Mouse (Mus musculus): ENCODE data around the gene Foxp3. TPM values are rescaled to one million over a fixed set of nuclear protein-coding genes. Genes with fewer than 3 reads are reported as not detected.
A peak's percentile ranks its signal among the peaks of the same experiment; 100 is the strongest.

Foxp3 gene
- polyA plus RNA-seq, 1 experiment from 2014 or later, result 0.02 TPM

DNA sequence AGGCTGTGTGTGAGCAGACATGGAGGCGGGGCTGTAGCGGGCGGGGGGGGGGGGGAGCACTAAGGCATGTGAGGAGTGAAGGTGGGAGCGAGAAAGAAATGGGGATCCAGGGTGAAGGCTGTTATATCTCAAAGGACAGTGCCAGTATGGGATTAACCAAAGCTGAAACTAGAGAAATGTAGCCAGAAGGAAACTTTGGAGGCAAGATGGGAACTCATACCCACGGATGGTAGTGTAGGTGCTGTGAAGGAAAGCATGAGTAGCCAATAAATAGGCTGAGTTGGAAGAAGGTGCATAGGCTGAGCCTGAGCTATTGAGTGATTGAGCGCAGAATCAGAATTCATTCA is 1.4 kb downstream of the Foxp3 start:
- peak overlapping the region; percentile 71 for H3K4me2 ChIP-seq
- H3K9ac ChIP-seq, result peak overlapping the region; percentile 32; the same call in 1 of the 2 replicates
- H3K9me3 ChIP-seq (replicated peaks), result no peaks in the 10 kb centered on the region
- peak overlapping the region; percentile 81 for H3K27ac ChIP-seq (replicated peaks)
- no peaks in the 10 kb centered on the region for H3K27me3 ChIP-seq
- WGBS (ENCODE audit: insufficient replicate concordance), result 16% methylated on average over 6 of the region's 6 CpGs
- no peaks in the 10 kb centered on the region for H3K36me3 ChIP-seq (replicated peaks)
- peaks cover 38% of the 10 kb centered on the region for H3K4me1 ChIP-seq (replicated peaks)
- H3K4me3 ChIP-seq (replicated peaks), result peak overlapping the region; percentile 74
- ATAC-seq (ENCODE audit: insufficient read depth), result no peak

- no peaks in the 10 kb centered on the region for H3K9me3 ChIP-seq (replicated peaks)
- H3K4me3 ChIP-seq (replicated peaks), result no peak overlapping the region
- no peak overlapping the region for H3K9ac ChIP-seq
- H3K4me2 ChIP-seq, result no peak overlapping the region
- H3K4me1 ChIP-seq (replicated peaks), result no peaks in the 10 kb centered on the region
- no peak for ATAC-seq (ENCODE audit: insufficient read depth)
- H3K36me3 ChIP-seq (replicated peaks), result no peaks in the 10 kb centered on the region
- no peaks in the 10 kb centered on the region for H3K27me3 ChIP-seq
- 77% methylated on average over 2 of the region's 2 CpGs for WGBS (ENCODE audit: insufficient replicate concordance)
- H3K27ac ChIP-seq (replicated peaks), result no peak overlapping the region
Observed at GRCm38 (mm10) chrX:7581151-7581550, 7.7 kb downstream of the Foxp3 start.

GRCm38 (mm10) chrX:7583881-7584280 is 10.4 kb downstream of the Foxp3 start:
- H3K27ac ChIP-seq (replicated peaks), result no peak overlapping the region
- no peaks in the 10 kb centered on the region for H3K27me3 ChIP-seq
- no peak for ATAC-seq (ENCODE audit: insufficient read depth)
- H3K4me3 ChIP-seq (replicated peaks), result no peak overlapping the region
- no peak overlapping the region for H3K4me2 ChIP-seq
- H3K4me1 ChIP-seq (replicated peaks), result no peaks in the 10 kb centered on the region
- H3K9me3 ChIP-seq (replicated peaks), result no peaks in the 10 kb centered on the region
- H3K36me3 ChIP-seq (replicated peaks), result no peaks in the 10 kb centered on the region
- 83% methylated on average over 11 of the region's 11 CpGs for WGBS (ENCODE audit: insufficient replicate concordance)
- no peak overlapping the region for H3K9ac ChIP-seq

- Histone ChIP-seq H3K27ac (replicated peaks) (no peak overlapping the region), H3K27me3 (no peaks in the 10 kb centered on the region), H3K9me3 (replicated peaks) (no peaks in the 10 kb centered on the region), H3K4me3 (replicated peaks) (no peak overlapping the region), H3K36me3 (replicated peaks) (no peaks in the 10 kb centered on the region), H3K4me1 (replicated peaks) (no peaks in the 10 kb centered on the region), H3K9ac (no peak overlapping the region), H3K4me2 (no peak overlapping the region)
- 62% methylated on average over 5 of the region's 5 CpGs for WGBS (ENCODE audit: insufficient replicate concordance)
- ATAC-seq (ENCODE audit: insufficient read depth), result no peak
Observed at GRCm38 (mm10) chrX:7586356-7586755, 12.9 kb downstream of the Foxp3 start.

DNA sequence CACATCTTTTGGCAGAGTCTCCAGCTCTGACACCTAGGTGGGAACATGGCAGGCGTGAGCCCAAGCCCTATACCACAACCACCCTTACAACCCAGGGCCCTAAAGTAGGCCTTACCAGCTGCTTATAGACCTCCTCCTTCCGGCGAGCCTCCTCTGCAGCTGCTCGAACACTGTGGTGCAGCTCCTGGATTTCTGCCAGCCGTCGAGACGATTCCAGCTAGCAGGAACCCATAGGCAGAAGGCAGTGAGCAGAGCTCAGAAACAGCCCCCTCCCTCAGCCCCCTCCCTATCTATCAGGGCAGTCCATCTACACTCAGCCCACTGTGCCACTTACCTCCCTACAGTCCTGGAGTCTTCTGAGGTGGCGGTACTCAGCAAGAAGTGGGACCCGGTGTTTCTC is 21.9 kb downstream of the Foxp3 start:
- H3K4me2 ChIP-seq, result no peak overlapping the region
- H3K9me3 ChIP-seq (replicated peaks), result no peaks in the 10 kb centered on the region
- H3K27me3 ChIP-seq, result no peaks in the 10 kb centered on the region
- H3K36me3 ChIP-seq (replicated peaks), result peaks cover 21% of the 10 kb centered on the region
- WGBS (ENCODE audit: insufficient replicate concordance), result 79% methylated on average over 9 of the region's 9 CpGs
- no peak overlapping the region for H3K4me3 ChIP-seq (replicated peaks)
- no peaks in the 10 kb centered on the region for H3K4me1 ChIP-seq (replicated peaks)
- ATAC-seq (ENCODE audit: insufficient read depth), result no peak
- H3K9ac ChIP-seq, result no peak overlapping the region
- no peak overlapping the region for H3K27ac ChIP-seq (replicated peaks)

DNA sequence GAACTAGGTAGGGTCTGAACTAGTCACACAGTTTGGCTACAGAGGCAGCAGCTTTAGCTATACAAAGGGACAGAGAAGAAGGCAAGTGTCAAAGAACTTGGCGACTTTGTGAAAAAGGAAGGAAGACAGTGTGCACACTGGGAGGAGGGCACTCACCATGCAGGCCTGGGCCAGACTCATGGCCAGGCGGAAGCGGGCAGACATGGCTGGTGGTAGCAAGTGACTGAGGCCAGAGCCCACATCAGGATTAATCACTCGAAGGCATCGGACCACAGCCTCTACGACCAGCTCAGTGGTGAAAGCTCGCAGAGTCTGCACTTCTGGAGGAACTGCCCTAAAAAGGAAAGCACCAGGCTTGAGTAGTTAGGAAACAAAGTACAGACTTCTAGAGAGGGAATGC is 30.6 kb downstream of the Foxp3 start:
- H3K4me1 ChIP-seq (replicated peaks), result peaks cover 14% of the 10 kb centered on the region; the same call in 1 of the 2 replicates
- H3K36me3 ChIP-seq (replicated peaks), result 0 out of 2 replicates have a peak, but pooled peaks cover 4% of the 10 kb centered on the region
- no peak for ATAC-seq (ENCODE audit: insufficient read depth)
- 0 out of 2 replicates have a peak overlapping the region, but pooled peaks have one; percentile 19 for H3K27ac ChIP-seq (replicated peaks)
- H3K9ac ChIP-seq, result 0 out of 2 replicates have a peak overlapping the region, but pooled peaks have one; percentile 56
- H3K27me3 ChIP-seq, result peaks cover 14% of the 10 kb centered on the region; the same call in 1 of the 2 replicates
- no peaks in the 10 kb centered on the region for H3K9me3 ChIP-seq (replicated peaks)
- H3K4me2 ChIP-seq, result peak overlapping the region; percentile 73
- 56% methylated on average over 7 of the region's 7 CpGs for WGBS (ENCODE audit: insufficient replicate concordance)
- H3K4me3 ChIP-seq (replicated peaks), result peak overlapping the region; percentile 63

- Histone ChIP-seq H3K4me3 (replicated peaks) (peak within 1 kb of the TSS; percentile 63), H3K36me3 (replicated peaks) (no peaks in the 10 kb centered on the region), H3K27me3 (peaks cover 19% of the 10 kb centered on the region; the same call in 1 of the 2 replicates), H3K9ac (peak within 1 kb of the TSS; percentile 56), H3K9me3 (replicated peaks) (no peaks in the 10 kb centered on the region), H3K4me2 (peak within 1 kb of the TSS; percentile 73), H3K27ac (replicated peaks) (0 out of 2 replicates have a peak within 1 kb of the TSS, but pooled peaks have one; percentile 45), H3K4me1 (replicated peaks) (peaks cover 14% of the 10 kb centered on the region; the same call in 1 of the 2 replicates)
- peak; percentile 90 for ATAC-seq (ENCODE audit: insufficient read depth)
- 18% methylated on average over 28 of the region's 28 CpGs for WGBS (ENCODE audit: insufficient replicate concordance)
Observed at GRCm38 (mm10) chrX:7604879-7605574, 31.6 kb downstream of the Foxp3 start, which contains the start of gene Ccdc22. Gene Ccdc22, minus strand, starts transcription at chrX:7605517.

DNA sequence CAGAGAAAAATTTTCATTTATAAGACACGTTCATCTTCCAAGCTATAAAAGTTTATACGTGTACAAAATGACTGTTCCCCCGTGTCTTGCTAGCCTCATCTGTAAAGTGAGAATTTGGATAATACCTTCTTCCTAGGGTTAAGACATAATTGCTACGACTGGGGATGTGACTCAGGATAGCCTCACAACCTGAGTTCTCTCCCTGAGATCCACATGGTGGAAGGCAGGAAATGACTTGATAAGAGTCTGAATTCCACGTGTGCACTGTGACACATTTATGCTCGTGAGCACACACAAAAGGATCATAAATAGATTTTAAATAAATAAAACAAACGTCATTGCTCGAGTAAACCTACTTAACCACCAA is 32.1 kb downstream of the Foxp3 start:
- WGBS (ENCODE audit: insufficient replicate concordance), result 32% methylated on average over 8 of the region's 8 CpGs
- ATAC-seq (ENCODE audit: insufficient read depth), result 0 out of 2 replicates have a peak, but pooled peaks have one; percentile 30
- peak overlapping the region; percentile 63; the same call in 1 of the 2 replicates for H3K4me3 ChIP-seq (replicated peaks)
- peak overlapping the region; percentile 73 for H3K4me2 ChIP-seq
- peaks cover 14% of the 10 kb centered on the region; the same call in 1 of the 2 replicates for H3K4me1 ChIP-seq (replicated peaks)
- H3K27ac ChIP-seq (replicated peaks), result no peak overlapping the region
- H3K9me3 ChIP-seq (replicated peaks), result no peaks in the 10 kb centered on the region
- peaks cover 24% of the 10 kb centered on the region for H3K27me3 ChIP-seq
- H3K9ac ChIP-seq, result no peak overlapping the region
- no peaks in the 10 kb centered on the region for H3K36me3 ChIP-seq (replicated peaks)

GRCm38 (mm10) chrX:7606783-7607182 is 33.3 kb downstream of the Foxp3 start, which contains the start of gene Cacna1f:
Gene Cacna1f, plus strand, starts transcription at chrX:7607083.
- no peak within 1 kb of the TSS for H3K9ac ChIP-seq
- H3K27ac ChIP-seq (replicated peaks), result no peak within 1 kb of the TSS
- ATAC-seq (ENCODE audit: insufficient read depth), result no peak
- no peaks in the 10 kb centered on the region for H3K36me3 ChIP-seq (replicated peaks)
- peaks cover 14% of the 10 kb centered on the region; the same call in 1 of the 2 replicates for H3K4me1 ChIP-seq (replicated peaks)
- no peak within 1 kb of the TSS for H3K4me3 ChIP-seq (replicated peaks)
- WGBS (ENCODE audit: insufficient replicate concordance), result 62% methylated on average over 6 of the region's 6 CpGs
- H3K9me3 ChIP-seq (replicated peaks), result no peaks in the 10 kb centered on the region
- peaks cover 36% of the 10 kb centered on the region for H3K27me3 ChIP-seq
- 0 out of 2 replicates have a peak within 1 kb of the TSS, but pooled peaks have one; percentile 73 for H3K4me2 ChIP-seq

GRCm38 (mm10) chrX:7610035-7610434 is 36.6 kb downstream of the Foxp3 start:
- WGBS (ENCODE audit: insufficient replicate concordance), result 18% methylated on average over 21 of the region's 21 CpGs
- no peak overlapping the region for H3K4me3 ChIP-seq (replicated peaks)
- peaks cover 36% of the 10 kb centered on the region for H3K27me3 ChIP-seq
- peak overlapping the region; percentile 38; the same call in 1 of the 2 replicates for H3K4me2 ChIP-seq
- peaks cover 5% of the 10 kb centered on the region; the same call in 1 of the 2 replicates for H3K4me1 ChIP-seq (replicated peaks)
- H3K9ac ChIP-seq, result no peak overlapping the region
- H3K27ac ChIP-seq (replicated peaks), result no peak overlapping the region
- ATAC-seq (ENCODE audit: insufficient read depth), result no peak
- no peaks in the 10 kb centered on the region for H3K36me3 ChIP-seq (replicated peaks)
- no peaks in the 10 kb centered on the region for H3K9me3 ChIP-seq (replicated peaks)

DNA sequence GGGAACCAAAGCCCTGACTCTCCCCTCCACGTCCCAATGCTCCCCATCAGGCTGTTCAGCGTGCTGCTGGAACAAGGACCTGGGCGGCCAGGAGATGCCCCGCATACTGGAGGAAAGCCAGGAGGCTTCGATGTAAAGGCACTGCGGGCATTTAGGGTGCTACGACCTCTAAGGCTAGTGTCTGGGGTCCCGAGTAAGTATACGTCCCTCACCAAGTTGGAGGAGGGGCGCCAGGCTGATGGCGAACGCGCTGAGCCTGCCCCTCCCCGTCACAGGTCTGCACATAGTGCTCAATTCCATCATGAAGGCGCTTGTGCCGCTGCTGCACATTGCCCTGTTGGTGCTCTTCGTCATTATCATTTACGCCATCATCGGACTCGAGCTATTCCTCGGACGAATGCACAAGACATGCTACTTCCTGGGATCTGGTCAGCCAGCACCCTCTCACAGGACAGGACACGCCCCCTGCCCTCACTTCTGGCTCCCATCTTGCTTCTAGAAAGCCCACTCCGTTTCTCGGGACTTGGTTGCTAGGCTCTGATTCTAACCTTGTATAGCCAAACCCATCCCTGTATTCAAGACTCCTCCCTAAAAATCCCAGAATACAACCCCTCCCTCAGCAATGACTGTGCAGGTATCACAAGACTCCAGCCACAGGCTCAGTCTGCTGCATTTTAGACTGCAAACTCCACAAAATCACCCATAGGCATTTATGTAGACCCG is 37.3 kb downstream of the Foxp3 start:
- Histone ChIP-seq H3K4me2 (peak overlapping the region; percentile 38), H3K9me3 (replicated peaks) (no peaks in the 10 kb centered on the region), H3K27me3 (peaks cover 36% of the 10 kb centered on the region), H3K4me3 (replicated peaks) (no peak overlapping the region), H3K36me3 (replicated peaks) (no peaks in the 10 kb centered on the region), H3K27ac (replicated peaks) (no peak overlapping the region), H3K4me1 (replicated peaks) (peaks cover 2% of the 10 kb centered on the region; the same call in 1 of the 2 replicates), H3K9ac (no peak overlapping the region)
- 13% methylated on average over 26 of the region's 26 CpGs for WGBS (ENCODE audit: insufficient replicate concordance)
- ATAC-seq (ENCODE audit: insufficient read depth), result no peak

All from liver, embryonic 15.5 days (tissue).